Mouse (Mus musculus) embryo, embryonic 11 days (tissue): ENCODE results near the gene Usp21.

ENCODE experiments used
- DNase-seq: peaks from one replicate; pipeline ENCODE4 v3.0.0-alpha.2; 2015

Usp21 gene

GRCm38 (mm10) chr1:171283188-171284160, 4.3 kb downstream of the Usp21 start:
- DNase-seq = no peak

DNA sequence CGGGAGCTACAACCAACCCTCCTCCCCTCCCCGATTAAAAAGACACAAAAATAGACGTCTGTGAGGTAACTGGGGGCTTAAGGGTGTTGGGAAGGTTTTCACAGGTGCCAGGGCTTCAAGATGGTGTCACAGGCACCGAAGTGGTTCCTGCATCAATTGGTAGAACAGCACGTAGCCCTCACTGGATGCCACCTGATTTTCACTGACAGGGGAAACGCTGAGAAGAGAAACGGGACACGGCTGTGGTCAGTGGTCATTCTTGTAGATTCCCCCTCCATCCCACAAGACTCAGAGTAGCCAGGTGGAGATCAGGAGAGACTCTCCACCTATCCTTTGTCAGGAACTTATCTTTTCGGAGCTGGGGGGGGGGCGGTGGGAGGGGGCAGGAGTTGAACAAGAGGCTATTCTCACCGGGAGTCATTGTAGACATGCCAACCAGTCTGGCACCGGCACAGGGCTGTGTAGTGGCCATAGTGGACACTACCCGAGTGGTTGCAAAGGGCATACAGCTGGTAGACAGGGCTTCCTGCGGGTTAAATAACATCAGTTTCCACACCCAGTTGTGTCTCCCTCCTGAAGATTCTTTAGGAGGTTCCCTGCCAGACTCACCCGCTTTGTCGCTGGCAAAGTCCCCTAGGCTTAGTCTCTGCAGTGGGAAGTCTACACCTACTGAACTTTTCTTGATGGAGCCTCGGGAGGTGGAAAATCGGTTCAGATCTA, 5.5 kb downstream of the Usp21 start:
- DNase-seq = no peak

DNA sequence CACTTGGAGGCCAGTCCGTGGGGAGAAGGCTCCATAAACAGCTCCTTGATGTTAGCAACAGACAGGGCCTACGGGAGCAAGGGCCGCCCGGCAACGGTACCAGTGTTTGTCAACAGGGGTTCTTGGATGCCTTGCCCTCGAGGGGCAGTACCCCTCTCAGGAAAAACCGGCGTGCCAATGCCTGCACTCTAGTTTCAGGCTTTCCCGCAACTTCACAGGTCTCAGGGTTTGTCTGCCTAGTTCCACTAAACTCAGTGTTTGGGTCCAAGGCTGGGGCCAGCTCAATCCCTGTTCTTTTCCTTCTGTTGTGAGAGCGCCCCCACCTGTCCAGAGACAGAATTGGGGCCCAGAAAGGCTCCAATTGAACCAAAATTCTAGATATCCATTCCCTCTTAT, 6.3 kb downstream of the Usp21 start:
- peak; percentile 82 for DNase-seq

DNA sequence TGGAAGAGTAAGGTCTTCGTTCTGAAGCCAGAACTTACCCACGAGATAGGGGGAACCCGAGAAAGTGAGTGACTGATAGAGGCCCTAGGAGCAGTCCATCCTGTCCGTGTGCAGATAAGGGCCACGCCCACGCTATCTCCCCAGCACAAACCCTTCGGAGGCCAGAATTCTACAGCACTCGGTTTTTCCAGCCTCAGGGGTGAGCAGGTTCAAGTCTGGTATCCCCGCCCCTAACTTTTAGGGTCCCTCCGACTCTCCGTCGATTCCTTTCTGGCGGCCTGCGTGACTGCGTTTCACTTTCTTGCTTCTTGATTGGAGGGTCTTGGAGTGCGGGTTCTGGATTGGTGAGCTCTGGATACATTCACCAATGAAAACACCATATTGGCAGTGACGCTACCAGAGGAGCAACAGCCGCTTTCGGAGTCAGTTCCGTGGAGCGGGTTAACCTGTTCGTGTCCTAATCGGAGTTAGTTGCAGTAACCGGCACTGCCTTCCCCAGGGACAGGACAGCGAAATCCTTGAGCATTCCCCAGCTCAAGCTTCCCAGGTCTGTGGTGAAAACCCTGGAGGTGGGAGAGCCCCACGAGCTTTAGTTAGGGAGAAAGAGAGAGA, 6.8 kb downstream of the Usp21 start, which contains the start of gene Ppox:
TSS of gene Ppox (minus strand) at position 271 of the 612 bp plus-strand sequence.
- peak; percentile 95 for DNase-seq

- DNase-seq = no peak
Observed at GRCm38 (mm10) chr1:171280250-171280915, 7.4 kb downstream of the Usp21 start.

GRCm38 (mm10) chr1:171279721-171280120, 8.1 kb downstream of the Usp21 start:
- no peak for DNase-seq

DNA sequence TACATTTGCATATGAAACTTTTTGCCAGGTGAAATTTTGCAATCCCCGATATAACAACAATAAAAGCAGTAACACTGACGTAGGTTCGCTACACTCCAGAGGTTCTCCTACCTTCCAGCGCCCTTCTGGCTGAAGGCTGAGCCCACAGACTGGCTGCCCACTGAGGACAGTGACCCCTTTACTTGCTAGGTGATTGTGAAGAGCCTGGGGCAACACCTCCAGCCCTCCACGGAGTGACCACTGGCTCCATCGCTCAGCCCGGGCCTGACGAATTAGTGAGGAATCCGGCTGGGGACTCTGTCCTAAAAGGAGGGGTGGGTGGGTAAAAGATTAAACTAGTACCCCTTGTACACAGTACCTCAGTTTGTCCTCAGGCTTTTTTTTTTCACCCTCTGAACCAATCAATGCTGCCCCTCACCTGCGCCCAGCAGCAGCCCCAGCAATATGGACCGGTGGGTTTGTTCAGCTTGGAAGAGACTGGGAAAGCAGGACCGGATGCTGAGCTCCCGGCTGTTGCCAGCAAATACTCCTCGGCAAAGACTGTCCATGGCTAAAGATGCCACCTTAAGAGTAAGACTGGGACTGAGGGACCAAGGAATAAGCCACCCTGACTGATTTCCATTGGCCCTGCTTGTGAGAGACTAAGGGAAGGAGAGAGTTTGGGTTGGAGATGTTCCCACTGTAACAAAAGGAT, 8.6 kb downstream of the Usp21 start:
- no peak for DNase-seq

- no peak for DNase-seq
Observed at GRCm38 (mm10) chr1:171278436-171278835, 9.4 kb downstream of the Usp21 start.

- no peak for DNase-seq
Observed at GRCm38 (mm10) chr1:171277736-171278135, 10.1 kb downstream of the Usp21 start.

DNA sequence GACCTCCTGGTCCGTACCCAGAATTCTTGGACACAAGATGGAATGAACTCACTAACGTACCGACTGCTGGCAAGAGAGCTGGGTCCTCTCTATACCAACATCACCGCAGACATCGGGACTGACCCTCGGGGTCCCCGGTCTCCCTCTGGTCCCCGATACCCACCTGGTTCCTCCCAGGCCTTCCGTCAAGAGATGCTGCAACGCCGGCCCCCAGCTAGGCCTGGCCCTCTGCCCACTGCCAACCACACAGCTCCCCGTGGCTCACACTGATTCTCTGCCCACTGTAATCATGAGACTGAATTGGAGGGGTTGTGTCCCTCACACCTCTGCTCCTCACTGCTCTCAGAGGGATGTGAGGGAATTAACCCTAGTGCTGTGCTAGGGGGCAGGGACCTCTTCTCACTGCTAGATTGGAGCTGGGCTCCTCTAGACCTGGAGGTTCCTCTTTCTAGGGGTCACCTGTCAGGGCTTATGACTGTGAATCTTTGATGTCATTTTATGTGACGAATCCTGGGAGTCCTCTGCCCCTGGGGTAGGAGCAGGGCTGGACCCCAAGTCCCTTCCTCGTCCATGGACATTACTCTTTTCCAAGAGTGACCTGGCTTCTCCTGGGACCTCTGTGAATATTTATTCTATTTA, 11.6 kb downstream of the Usp21 start:
- DNase-seq = no peak

- DNase-seq = no peak
Observed at GRCm38 (mm10) chr1:171275144-171275734, 12.6 kb downstream of the Usp21 start.

DNA sequence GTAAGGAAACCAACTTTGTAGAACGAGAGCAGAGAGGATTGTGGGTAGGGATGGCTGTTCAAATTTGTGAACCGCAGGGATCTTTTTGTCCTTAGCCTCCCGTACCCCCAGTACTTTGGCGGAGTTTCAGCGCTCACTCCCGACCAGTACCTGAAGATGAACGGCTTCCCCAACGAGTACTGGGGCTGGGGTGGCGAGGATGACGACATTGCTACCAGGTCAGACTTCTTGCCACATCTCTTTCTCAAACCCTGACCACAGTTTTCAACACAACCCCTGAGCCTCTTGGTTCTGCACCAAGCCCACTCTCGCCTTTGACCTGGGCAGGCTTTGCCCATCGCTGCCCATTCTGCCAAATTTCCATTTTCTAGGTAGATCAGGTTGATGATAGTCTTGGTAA, 13.6 kb downstream of the Usp21 start:
- DNase-seq = no peak

GRCm38 (mm10) chr1:171272086-171272485, 15.7 kb downstream of the Usp21 start:
- no peak for DNase-seq

DNA sequence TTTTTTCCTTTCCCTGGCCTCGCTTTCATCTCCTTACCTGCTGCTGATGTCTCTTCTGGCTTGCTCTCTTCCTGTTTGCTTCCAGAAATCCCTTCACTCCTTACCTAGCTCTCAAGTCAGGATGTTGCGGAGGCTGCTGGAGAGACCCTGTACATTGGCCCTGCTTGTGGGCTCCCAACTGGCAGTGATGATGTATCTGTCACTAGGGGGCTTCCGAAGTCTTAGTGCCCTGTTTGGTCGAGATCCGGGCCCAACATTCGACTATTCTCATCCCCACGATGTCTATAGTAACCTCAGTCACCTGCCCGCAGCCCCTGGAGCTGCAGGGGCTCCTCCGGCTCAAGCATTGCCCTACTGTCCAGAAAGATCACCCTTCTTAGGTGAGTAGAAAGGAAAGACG, 16.2 kb downstream of the Usp21 start:
- no peak for DNase-seq

DNA sequence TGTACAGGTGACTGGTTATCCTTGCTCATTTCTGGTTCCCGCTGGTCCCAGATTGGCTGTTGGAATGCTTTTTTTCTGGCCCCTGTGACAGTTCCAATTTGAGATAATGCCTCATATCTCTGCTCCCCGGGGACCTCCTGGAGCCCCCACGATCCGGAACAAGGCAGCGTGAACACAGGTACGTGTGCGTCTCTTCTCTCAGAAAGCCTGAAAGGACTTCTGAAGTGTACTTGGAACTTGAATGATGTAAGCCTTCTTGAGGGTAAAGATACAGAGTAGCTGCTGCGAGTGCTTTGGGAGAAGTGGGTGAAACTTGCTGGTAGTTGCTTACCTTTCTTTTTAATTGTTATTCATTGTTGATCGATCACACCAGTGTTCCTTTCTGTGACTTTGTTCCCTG, 16.6 kb downstream of the Usp21 start:
- DNase-seq = no peak

- DNase-seq = peak; percentile 44
Observed at GRCm38 (mm10) chr1:171270573-171270900, 17.3 kb downstream of the Usp21 start.

- peak; percentile 95 for DNase-seq
Observed at GRCm38 (mm10) chr1:171269848-171270572, 17.8 kb downstream of the Usp21 start, which contains the start of gene B4galt3. B4galt3 (plus strand) TSS chr1:171270328.

DNA sequence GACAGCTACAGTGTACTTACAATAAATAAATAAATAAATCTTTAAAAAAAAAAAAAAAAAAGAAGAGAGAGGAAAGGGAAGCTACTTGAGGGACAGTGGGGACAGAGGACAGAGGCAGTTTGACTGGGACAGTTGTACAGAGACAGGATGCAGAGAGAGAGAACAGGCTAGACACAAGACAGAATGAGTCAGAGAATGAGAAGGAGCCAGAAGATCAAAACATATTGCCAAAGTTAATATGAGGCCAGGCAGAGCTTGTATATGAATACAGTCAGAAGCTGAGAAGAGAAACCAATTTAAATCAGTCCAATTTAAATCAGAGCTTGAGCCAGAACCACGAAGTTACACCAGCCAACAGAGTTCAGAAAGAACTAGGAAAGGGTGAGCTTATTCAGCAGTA, 19.4 kb downstream of the Usp21 start:
- DNase-seq = no peak

- DNase-seq = no peak
Observed at GRCm38 (mm10) chr1:171265971-171266744, 21.6 kb downstream of the Usp21 start.
